Mouse (Mus musculus) cerebellum, adult 9-11 months (tissue): ENCODE data around the gene Hsd17b6.
"Not testable (repeated sequence)": the region's sequence is repeated elsewhere in the genome, so short reads cannot be mapped to it uniquely, and the experiment has no call there.

Experiments used
- DNase-seq: peaks from one replicate; pipeline ENCODE4 v3.0.0; 2022

The Hsd17b6 gene

DNA sequence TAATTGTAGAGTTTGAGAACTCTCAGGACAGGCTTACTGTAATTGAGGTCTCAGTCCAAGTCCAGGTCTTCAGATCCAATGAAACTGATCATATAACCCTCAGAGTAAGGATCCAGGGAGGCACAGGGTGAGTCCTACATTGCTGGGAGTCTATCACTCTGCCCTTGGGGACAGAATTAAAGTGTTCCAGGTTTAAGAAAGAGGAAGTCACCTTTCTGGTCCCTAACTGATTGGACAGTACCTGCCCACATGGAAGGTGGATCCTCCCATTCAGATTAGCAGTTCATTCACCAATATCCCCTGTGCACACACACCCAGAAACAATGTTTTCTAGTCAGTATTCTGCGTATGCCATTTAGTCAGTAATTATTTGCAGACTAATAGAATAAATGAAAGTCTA lies at the start of gene Hsd17b6:
Hsd17b6 (minus strand) TSS at position 166 of the 400 bp plus-strand sequence.
- DNase-seq = no peak

DNA sequence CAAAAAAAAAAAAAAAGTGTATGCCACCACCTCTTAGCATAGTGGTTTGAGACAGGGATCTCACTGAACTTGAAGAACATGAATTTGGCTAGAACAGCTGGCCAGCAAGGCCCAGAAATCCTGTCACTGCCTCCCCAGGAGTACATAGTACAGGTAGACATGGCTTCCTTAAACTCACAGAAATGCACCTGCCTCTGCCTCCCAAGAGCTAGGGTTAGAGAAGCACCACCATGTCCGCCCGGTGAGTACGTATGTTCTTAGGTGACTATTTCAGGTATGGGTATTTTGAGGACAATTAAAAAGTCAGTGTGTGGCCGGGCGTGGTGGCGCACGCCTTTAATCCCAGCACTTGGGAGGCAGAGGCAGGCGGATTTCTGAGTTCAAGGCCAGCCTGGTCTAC lies 45.6 kb upstream of the Hsd17b6 start:
- DNase-seq = no peak

GRCm38 (mm10) chr10:128052136-128052535 lies 44.7 kb upstream of the Hsd17b6 start:
- not testable (repeated sequence) for DNase-seq

- no peak for DNase-seq
Measured at GRCm38 (mm10) chr10:128051589-128051988, 44.2 kb upstream of the Hsd17b6 start.

DNA sequence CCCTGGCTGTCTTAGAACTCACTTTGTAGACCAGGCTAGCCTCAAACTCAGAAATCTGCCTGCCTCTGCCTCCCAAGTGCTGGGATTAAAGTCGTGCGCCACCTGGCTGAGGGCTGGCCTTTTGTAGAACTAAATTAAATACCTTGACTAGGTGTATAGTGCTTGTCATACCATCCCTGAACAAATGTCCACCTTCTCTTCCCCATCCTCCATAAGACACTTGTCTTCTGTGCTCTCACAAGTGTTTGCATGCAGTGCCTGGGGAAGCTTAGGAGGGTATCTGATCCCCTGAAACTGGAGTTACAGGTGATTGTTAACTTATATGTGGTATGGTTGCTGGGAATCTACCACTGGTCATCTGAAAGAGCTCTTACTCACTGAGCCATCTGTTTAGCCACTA lies 42.9 kb upstream of the Hsd17b6 start:
- no peak for DNase-seq

DNA sequence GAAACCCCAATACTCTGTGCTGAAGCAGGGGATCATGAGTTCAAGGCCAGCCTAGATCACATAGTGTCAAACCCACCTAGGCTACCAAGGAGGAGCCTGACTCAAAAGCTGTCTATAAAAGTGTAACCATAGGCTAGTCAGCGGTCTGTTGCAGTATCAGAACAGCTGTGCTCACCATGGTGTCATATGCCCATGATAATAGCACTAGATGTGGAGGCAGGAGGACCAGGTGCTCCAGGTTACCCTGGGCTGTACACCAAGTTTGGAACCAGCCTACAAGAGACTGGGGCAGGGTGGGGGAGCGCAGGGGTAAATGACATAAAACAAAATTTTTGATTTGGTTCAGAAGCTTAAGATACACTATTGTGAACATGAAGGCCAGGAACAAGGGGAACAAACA lies 42.3 kb upstream of the Hsd17b6 start:
- DNase-seq = no peak

GRCm38 (mm10) chr10:128048157-128048556 lies 40.7 kb upstream of the Hsd17b6 start:
- no peak for DNase-seq

DNA sequence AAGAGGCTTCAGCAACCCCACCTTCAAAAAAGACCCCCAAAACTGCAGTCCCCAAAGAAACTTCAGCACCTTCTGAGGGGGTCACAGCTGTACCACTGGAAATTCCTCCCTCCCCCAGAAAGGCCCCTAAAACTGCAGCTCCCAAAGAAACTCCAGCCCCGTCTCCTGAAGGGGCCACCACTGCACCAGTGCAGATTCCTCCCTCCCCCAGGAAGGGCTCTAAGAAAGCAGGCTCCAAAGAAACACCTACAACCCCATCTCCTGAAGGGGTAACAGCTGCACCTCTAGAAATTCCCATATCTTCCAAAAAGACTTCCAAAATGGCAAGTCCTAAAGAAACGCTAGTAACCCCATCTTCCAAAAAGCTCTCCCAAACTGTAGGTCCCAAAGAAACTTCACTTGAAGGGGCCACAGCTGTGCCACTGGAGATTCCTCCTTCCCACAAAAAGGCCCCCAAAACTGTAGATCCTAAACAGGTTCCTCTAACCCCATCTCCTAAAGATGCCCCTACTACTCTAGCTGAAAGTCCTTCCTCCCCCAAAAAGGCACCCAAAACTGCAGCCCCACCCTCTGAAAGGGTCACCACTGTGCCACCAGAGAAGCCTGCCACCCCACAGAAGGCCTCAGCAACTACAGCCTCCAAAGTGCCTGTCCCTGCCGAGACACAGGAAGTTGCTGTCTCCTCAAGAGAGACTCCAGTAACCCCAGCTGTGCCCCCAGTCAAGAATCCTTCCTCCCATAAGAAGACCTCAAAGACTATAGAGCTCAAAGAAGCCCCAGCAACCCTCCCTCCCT lies 35.8 kb upstream of the Hsd17b6 start:
- no peak for DNase-seq

DNA sequence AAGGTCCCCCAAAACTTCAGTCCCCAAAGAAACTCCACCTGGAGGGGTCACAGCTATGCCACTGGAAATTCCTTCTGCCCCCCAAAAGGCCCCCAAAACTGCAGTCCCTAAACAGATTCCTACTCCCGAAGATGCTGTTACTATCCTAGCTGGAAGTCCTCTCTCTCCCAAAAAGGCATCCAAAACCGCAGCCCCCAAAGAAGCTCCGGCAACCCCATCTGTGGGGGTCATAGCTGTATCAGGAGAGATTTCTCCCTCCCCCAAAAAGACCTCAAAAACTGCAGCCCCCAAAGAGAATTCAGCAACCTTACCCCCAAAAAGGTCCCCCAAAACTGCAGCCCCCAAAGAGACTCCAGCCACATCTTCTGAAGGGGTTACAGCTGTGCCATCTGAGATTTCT lies 35.1 kb upstream of the Hsd17b6 start:
- no peak for DNase-seq

DNA sequence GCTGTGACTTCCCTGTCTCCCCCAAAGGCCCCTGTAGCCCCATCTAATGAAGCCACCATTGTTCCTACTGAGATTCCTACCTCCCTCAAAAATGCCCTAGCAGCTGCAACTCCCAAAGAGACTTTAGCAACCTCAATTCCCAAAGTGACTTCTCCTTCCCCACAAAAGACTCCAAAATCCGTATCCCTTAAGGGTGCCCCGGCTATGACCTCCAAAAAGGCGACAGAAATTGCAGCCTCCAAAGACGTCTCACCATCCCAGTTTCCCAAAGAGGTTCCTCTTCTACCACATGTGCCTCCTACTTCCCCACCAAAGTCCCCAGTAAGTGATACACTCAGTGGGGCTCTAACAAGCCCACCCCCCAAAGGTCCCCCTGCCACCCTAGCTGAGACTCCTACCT lies 34.2 kb upstream of the Hsd17b6 start:
- no peak for DNase-seq

GRCm38 (mm10) chr10:128040293-128040692 lies 32.9 kb upstream of the Hsd17b6 start:
- no peak for DNase-seq

- DNase-seq = no peak
Measured at GRCm38 (mm10) chr10:128039858-128040257, 32.4 kb upstream of the Hsd17b6 start.

GRCm38 (mm10) chr10:128039167-128039566 lies 31.8 kb upstream of the Hsd17b6 start:
- no peak for DNase-seq

DNA sequence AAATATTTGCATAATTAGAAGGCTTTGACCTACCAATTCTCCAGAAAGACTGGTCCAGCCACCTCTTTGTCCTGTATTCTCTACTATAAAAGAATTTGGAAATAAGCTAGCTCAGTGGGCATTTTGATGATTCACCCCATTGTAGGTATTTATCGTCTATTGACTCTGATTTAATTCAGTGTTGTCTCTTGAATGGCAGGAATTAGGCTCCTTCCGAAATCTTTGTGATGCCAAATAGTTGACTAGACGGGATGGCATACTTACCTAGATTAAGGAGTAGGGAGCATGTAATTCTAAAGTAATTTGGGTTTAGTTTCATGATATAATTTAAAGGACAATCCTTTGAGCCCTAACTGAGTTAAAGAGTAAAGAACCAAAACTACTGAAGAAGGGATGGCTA lies 30.5 kb upstream of the Hsd17b6 start:
- no peak for DNase-seq

GRCm38 (mm10) chr10:128036746-128037425 lies 29.5 kb upstream of the Hsd17b6 start:
- DNase-seq = peak; percentile 51

- DNase-seq = no peak
Measured at GRCm38 (mm10) chr10:128030860-128031259, 23.4 kb upstream of the Hsd17b6 start.

- DNase-seq = no peak
Measured at GRCm38 (mm10) chr10:128029931-128030330, 22.5 kb upstream of the Hsd17b6 start.

DNA sequence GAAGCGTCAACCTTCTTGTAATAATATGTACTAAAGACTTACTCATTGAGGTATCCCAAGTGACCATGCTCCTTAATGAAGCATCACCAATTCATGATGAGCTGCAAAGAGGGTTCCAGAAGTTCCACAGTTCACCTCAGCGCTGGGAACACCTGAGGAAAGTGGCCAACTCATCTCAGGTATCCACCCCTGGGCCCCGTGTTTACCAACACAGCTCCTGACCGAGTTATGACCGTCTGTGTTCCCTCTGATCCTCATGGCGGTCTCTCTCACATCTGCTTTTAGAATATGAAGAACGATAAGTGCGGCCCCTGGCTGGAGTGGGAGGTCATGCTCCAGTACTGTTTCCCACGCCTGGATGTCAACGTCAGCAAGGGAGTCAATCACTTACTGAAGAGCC lies 16.1 kb upstream of the Hsd17b6 start:
- no peak for DNase-seq

DNA sequence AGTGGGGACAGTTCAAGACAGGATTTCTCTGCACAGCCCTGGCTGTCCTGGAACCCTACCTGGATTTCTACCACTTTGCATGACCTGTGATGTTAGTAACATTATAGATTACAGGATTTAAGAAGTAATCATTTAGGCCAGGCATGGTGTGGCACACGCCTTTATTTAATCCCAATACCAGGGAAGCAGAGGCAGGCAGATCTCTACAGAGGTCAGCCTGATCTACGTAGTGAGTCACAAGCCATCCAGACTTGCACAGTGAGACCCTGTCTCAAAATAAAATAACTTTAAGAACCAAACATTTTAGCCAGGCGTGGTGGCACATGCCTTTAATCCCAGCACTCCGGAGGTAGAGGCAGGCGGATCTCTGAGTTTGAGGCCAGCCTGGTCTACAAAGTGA lies 14.8 kb upstream of the Hsd17b6 start:
- no peak for DNase-seq

- peak; percentile 88 for DNase-seq
Measured at GRCm38 (mm10) chr10:128015068-128015934, 7.9 kb upstream of the Hsd17b6 start, which contains the start of gene Prim1. Prim1 (plus strand) TSS chr10:128015168.

- no peak for DNase-seq
Measured at GRCm38 (mm10) chr10:128009735-128010134, 2.3 kb upstream of the Hsd17b6 start.

GRCm38 (mm10) chr10:128008207-128008889 lies 937 bp upstream of the Hsd17b6 start:
- peak; percentile 48 for DNase-seq

DNA sequence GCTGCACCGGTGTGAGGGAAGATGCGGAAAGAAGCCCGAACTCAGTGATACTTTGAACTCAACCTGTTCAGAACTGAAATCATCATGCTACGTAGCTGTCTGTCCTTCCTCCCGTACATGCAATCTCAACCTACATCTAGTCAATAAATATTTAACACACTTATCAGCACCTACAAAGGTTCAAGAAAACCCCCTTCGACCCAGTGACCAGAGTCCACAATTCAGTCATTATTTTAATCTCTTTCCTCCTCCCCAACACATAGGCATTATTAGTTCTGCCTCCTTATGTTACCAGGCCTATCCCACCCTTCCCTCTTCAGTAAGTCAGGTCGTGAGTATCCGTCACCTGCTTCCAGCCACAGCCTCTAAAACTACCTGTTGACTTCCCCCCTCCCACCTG lies 1.9 kb downstream of the Hsd17b6 start:
- no peak for DNase-seq
